Mouse (Mus musculus) hindbrain, embryonic 13.5 days (tissue): ENCODE measurements around the gene Gm9821. TPM values are rescaled to one million over a fixed set of nuclear protein-coding genes. Genes with fewer than 3 reads are reported as not detected.

Source experiments
- ATAC-seq: fragments of 200-750 bp; cut with Nextera tagmentation; 2 replicates; pipeline ENCODE4 v1.8.0; 2017; ENCODE audit warnings: moderate TSS enrichment; ENCODE audit not compliant: low FRiP score
- H3K27ac ChIP-seq: fragments of 300-500 bp; sonication (generic); 2 replicates; pipeline ENCODE4 v1.5.1; 2015; ENCODE audit warnings: inconsistent platforms, mild to moderate bottlenecking, moderate library complexity
- H3K27me3 ChIP-seq: fragments of 300-500 bp; sonication (generic); 2 replicates; pipeline ENCODE4 v1.6.1; 2015; ENCODE audit warnings: mild to moderate bottlenecking, inconsistent platforms
- H3K36me3 ChIP-seq: fragments of 300-500 bp; sonication (generic); 2 replicates; pipeline ENCODE4 v1.6.1; 2015; ENCODE audit warnings: mild to moderate bottlenecking, inconsistent platforms
- H3K4me1 ChIP-seq: fragments of 300-500 bp; sonication (generic); replicated peaks from 2 replicates; pipeline ENCODE4 v1.6.1; 2015; ENCODE audit warnings: inconsistent platforms
- H3K4me2 ChIP-seq: fragments of 300-500 bp; sonication (generic); 2 replicates; pipeline ENCODE4 v1.6.1; 2015; ENCODE audit warnings: inconsistent platforms, mild to moderate bottlenecking, moderate library complexity
- H3K4me3 ChIP-seq: fragments of 300-500 bp; sonication (generic); 2 replicates; pipeline ENCODE4 v1.5.1; 2015; ENCODE audit warnings: mild to moderate bottlenecking, inconsistent platforms
- H3K9ac ChIP-seq: fragments of 300-500 bp; sonication (generic); 2 replicates; pipeline ENCODE4 v1.6.1; 2015; ENCODE audit warnings: mild to moderate bottlenecking, inconsistent platforms
- H3K9me3 ChIP-seq: fragments of 300-500 bp; sonication (generic); 2 replicates; pipeline ENCODE4 v1.6.1; 2016; ENCODE audit warnings: inconsistent platforms
- WGBS: fragments of 180-500 bp; shearing (Covaris S2); methylation state at CpG from one replicate; pipeline ENCODE4 v1.1.7; 2015; 5-methylcytosine and 5-hydroxymethylcytosine counted together
- polyA plus RNA-seq: library from polyadenylated mRNA; unstranded; fragments of >200 nt; fragmentation: Nextera tagmentation; extraction: Ambion mirVana; gene quantifications from 2 replicates; pipeline ENCODE4 v1.2.1, GENCODE M21; 2015

Gm9821 gene
- polyA plus RNA-seq, 1 experiment from 2014 or later: 0.25 TPM

DNA sequence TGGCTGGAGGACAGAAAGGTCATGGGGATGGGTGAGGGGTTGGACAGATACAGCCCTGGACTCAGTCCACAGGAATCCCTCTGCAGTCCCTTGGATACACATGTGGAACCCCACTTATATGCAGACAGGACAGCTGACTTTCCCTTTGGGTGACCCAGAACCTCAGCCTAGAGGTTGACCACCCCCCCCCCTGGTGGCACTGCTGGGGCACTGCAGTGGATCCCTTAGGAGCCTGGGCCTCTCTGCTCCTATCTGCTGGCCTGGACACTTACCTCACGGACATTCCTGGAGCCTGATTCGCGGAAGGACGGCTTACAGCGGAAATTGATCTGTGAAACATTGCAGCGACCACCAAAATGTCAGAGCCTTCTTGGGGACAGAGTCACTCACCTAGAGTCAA, 3.1 kb upstream of the Gm9821 start:
- Histone ChIP-seq H3K27me3 (peaks cover 3% of the 10 kb centered on the region; the same call in 1 of the 2 replicates), H3K4me1 (peaks cover 22% of the 10 kb centered on the region), H3K9ac (no peak overlapping the region), H3K4me3 (no peak overlapping the region), H3K9me3 (no peaks in the 10 kb centered on the region), H3K4me2 (no peak overlapping the region), H3K27ac (no peak overlapping the region), H3K36me3 (peaks cover 40% of the 10 kb centered on the region)
- WGBS: 84% methylated on average over 6 of the region's 6 CpGs
- ATAC-seq: no peak

DNA sequence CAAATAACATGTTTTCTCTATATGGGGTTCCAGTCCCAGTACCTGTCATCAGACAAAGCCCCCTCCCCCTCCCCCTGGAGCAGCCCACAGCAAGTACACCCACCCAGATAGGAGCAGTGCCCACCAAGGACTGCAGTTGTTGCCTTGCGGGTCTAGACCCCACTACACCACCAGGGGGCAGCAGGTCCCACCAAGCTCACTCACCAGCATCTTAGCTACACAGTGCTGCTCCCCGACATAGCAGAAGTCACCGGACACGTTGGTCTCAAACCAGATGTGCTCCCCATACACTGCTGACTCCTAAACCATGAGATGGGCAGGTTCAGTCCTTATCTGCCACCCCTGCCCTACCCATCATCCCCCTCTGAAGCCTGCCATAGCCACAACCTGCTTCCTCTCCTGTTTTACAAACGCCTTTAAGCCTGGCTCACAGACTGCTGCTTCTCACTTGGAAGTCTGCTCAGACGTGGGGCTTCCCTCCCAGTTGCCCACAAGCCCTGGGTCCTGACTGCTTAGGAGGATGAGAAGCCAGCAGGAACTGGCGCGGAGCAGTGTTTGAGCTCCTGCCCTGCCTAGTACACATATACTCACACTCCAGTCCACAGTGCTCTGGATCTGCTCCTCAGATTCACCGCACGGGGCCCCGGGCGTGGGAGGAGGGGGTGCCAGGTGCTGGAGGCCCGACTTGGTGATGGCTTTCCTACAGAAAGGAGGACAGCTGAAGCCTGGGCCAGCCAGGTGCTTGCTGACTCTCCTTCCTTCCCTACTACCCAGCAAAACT, 1.1 kb upstream of the Gm9821 start:
- Histone ChIP-seq H3K4me2 (no peak overlapping the region), H3K4me1 (peaks cover 41% of the 10 kb centered on the region), H3K9me3 (no peaks in the 10 kb centered on the region), H3K27me3 (peaks cover 3% of the 10 kb centered on the region; the same call in 1 of the 2 replicates), H3K9ac (peak overlapping the region; percentile 14; the same call in 1 of the 2 replicates), H3K27ac (no peak overlapping the region), H3K36me3 (peaks cover 20% of the 10 kb centered on the region), H3K4me3 (no peak overlapping the region)
- peak; percentile 73 for ATAC-seq
- WGBS: 49% methylated on average over 13 of the region's 13 CpGs

DNA sequence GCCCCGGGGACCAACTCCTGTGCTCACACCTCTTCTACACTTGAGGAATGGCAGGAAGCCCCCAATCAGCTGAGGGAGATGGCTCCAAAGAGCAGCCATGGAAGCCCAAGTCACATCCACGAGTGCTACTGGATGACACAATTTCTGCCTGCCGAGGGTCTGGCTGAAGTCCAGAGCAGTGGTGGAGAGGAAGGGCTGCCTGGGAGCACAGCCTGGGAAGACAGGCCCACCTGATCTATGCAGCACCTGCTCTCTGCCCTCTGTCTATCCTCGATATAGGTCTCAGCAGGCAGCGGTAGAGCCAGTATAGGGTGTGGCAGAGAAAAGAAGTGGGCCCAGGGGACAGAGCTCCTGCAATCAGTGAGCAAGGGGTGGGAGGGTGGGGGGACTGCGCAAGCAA, 1.3 kb downstream of the Gm9821 start:
- ATAC-seq: no peak
- Histone ChIP-seq H3K36me3 (peaks cover 3% of the 10 kb centered on the region), H3K4me2 (no peak overlapping the region), H3K4me3 (no peak overlapping the region), H3K27ac (0 out of 2 replicates have a peak overlapping the region, but pooled peaks have one; percentile 18), H3K9ac (0 out of 2 replicates have a peak overlapping the region, but pooled peaks have one; percentile 24), H3K27me3 (peaks cover 3% of the 10 kb centered on the region; the same call in 1 of the 2 replicates), H3K4me1 (peaks cover 56% of the 10 kb centered on the region), H3K9me3 (no peaks in the 10 kb centered on the region)
- WGBS: 58% methylated on average over 6 of the region's 6 CpGs

DNA sequence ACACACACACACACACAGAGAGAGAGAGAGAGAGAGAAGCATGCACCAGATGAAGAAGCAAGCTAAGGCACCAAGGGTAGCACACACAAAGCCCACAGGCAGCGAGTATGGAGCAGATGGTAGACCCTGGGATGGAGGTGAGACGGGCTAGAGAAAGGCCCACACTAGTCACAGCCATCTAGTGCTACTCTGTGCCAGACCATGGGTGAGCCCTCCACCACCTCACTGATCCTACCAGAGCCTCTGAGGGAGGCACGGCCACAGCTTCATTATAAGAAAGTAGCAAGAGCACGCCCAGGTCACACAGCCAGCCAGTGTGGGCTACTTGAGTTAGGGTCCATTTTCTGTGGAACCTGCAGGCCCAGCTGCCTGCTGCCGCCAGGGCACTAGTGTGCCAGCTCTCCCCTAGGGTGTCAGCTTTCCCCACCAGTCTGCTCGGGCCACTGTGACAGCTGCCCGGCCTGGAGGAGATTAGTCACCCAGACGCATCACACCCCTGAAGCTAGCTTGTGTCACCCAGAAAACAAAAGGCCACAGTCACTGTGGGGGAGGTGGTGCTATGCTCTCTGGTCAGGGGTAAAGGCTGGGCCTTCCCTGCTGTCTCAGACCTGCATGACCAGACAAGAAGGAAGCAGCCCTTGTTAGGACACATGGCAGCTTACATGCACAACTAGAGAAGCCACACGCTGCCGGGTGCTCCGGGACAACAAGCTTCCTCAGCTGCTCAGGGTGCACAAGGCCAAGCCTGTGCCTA, 2.1 kb downstream of the Gm9821 start:
- no peak for ATAC-seq
- Histone ChIP-seq H3K27ac (peak overlapping the region; percentile 76), H3K27me3 (peaks cover 3% of the 10 kb centered on the region; the same call in 1 of the 2 replicates), H3K4me3 (no peak overlapping the region), H3K4me1 (peaks cover 56% of the 10 kb centered on the region), H3K4me2 (no peak overlapping the region), H3K9ac (peak overlapping the region; percentile 46; the same call in 1 of the 2 replicates), H3K9me3 (no peaks in the 10 kb centered on the region), H3K36me3 (no peaks in the 10 kb centered on the region)
- 51% methylated on average over 11 of the region's 11 CpGs for WGBS

DNA sequence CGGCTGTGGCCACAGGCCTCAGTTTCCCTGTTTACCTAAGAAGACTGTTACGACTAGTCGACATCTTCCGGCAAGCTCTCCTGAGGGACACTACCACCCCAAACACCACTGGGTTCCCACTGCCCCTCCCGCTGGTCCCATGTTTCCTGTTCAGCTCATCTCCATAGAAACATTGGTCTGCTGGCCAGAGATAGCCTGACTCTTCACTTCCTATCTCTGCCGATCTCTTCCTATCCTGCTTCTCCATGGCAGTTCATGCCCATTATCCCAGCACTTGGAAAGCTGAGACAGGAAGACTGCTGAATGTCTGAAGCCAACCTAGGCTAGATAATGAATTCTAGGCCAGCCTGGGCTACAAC, 2.6 kb downstream of the Gm9821 start:
- H3K9me3 ChIP-seq: no peaks in the 10 kb centered on the region
- peaks cover 56% of the 10 kb centered on the region for H3K4me1 ChIP-seq
- 76% methylated on average over 6 of the region's 6 CpGs for WGBS
- no peak overlapping the region for H3K4me2 ChIP-seq
- H3K4me3 ChIP-seq: no peak overlapping the region
- no peaks in the 10 kb centered on the region for H3K36me3 ChIP-seq
- H3K27me3 ChIP-seq: peaks cover 3% of the 10 kb centered on the region; the same call in 1 of the 2 replicates
- peak overlapping the region; percentile 76 for H3K27ac ChIP-seq
- ATAC-seq: no peak
- 0 out of 2 replicates have a peak overlapping the region, but pooled peaks have one; percentile 46 for H3K9ac ChIP-seq

DNA sequence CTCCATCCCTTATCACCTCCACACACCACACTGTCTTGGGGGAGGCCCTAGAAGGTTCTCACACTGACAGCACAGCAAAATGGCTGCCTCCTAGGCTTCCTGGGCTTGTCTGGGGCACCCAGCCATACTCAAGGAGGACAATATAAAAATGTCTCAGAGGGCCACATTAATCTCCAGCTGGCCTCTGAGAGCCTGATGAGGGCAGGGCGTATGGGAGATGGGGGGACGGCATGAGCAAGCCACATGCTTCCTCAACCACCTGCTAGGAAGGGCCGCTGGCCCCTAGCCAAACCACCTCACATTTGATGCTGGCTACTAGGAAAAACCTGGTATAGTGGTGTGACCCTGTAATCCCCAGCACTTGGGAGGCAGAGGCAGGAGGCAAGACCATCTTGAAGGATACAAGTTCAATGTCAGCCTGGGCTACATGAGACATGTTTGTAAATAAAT, 3.3 kb downstream of the Gm9821 start:
- no peak overlapping the region for H3K27ac ChIP-seq
- H3K9me3 ChIP-seq: no peaks in the 10 kb centered on the region
- H3K36me3 ChIP-seq: no peaks in the 10 kb centered on the region
- no peak overlapping the region for H3K4me3 ChIP-seq
- peaks cover 60% of the 10 kb centered on the region for H3K4me1 ChIP-seq
- H3K9ac ChIP-seq: no peak overlapping the region
- H3K27me3 ChIP-seq: peaks cover 3% of the 10 kb centered on the region; the same call in 1 of the 2 replicates
- ATAC-seq: no peak
- 67% methylated on average over 3 of the region's 3 CpGs for WGBS
- no peak overlapping the region for H3K4me2 ChIP-seq

DNA sequence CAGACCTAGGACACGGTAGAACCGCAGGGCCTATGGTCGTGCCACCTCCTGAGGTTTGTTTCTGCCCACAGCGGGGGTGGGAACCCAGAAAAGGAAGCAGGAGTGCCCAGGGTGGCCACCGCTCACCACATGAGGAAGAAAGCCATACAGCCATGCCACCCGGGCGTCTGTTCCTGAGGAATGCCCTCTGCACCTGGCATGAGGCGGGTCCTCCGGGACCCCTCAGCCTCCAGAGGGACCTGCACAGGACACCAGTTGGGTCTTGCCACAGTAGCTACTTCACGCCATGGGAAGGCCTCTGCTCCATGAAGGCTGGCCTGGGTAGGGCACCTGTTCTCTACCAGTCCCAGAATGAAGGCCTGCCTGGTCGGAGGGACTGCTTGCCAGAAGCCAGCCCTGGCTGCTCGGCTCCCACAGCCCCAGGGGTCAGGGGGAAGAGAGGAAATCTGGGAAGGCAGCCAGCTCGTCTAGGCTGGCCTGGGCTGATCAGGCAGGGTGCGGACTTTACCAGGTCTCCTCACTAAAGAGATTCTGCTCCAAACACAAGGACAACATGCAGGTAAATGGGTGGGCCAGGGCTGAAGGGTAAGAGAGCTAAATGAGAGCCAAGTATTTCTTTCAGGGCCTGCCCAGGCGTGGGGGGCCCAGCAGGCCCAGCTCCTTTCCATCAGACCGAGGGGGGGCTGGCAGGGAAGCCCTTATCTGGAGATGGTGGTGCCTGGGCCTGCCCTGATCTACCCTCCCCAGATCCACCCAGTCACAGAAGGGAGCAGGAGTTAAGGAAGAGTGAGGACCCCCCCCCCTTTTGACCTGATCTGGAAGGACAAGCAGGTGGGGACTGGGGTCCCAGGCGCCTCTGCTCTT, 4.1 kb downstream of the Gm9821 start:
- Histone ChIP-seq H3K9ac (peak overlapping the region; percentile 63), H3K4me1 (peaks cover 66% of the 10 kb centered on the region), H3K27ac (peak overlapping the region; percentile 73), H3K36me3 (no peaks in the 10 kb centered on the region), H3K4me2 (peak overlapping the region; percentile 41), H3K9me3 (no peaks in the 10 kb centered on the region), H3K27me3 (peaks cover 3% of the 10 kb centered on the region; the same call in 1 of the 2 replicates), H3K4me3 (no peak overlapping the region; the same call in 1 of the 2 replicates)
- 71% methylated on average over 17 of the region's 17 CpGs for WGBS
- peak; percentile 22 for ATAC-seq

DNA sequence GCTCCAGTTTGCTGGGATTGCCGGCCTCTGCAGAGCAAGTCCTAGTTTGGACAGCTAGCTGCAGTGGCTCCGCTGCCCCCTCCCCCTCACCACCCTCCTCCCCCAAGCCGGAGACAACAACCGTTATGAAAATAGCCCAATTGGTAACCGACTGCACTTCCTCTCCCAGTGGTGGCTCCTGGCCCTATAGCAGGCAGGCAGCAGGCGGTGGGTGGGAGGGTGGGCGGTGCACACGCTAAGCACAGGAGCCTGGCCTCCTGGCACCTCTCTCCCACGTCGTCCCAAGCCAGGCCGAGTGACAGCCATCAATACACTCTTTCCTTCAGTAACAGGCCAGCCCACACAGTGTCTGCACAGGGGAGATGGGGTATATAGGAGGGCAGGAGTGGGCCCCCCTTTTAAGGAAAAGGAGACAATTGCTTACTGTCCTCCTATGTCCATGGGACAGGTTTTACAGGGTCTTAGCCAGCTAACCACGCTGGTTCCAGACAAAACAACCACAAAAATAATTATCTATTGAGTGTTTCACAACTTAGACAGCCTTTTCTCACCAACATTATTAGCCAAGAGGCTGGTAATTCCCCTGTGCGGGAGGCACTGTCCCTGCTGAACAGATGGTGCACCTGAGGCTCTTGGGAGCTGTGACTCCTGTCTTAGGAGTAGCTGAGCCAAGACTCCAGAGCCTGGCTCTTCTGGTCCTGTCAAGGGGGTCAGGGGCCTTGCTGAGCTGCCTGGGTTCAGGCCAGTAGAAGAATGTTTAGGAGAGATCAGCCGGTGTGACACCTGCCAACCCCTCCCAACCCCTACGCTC, 5.0 kb downstream of the Gm9821 start:
- Histone ChIP-seq H3K27ac (peak overlapping the region; percentile 73), H3K9me3 (no peaks in the 10 kb centered on the region), H3K4me2 (peak overlapping the region; percentile 41), H3K4me1 (peaks cover 70% of the 10 kb centered on the region), H3K36me3 (no peaks in the 10 kb centered on the region), H3K27me3 (no peaks in the 10 kb centered on the region), H3K9ac (peak overlapping the region; percentile 63), H3K4me3 (no peak overlapping the region; the same call in 1 of the 2 replicates)
- WGBS: 17% methylated on average over 15 of the region's 15 CpGs
- peak; percentile 18 for ATAC-seq

DNA sequence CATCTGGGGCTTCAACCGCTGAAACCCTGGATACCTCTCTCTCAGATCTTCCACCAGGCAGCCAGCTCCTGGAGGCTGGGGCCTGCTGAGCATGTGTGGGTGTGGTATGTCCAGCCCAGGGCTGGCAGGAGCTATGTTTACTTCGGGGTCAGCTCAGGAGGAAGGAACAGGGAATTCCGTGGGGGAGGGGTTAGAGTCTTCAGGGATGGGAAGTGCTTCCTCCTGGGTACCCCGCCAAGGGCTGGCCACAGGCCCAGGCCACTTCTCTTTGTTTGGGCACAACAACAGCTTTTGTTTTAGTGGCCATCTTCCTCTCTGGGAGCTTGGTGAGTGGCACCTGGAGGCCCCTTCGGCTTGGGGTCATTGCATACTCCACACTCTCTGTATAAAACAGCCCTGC, 8.3 kb downstream of the Gm9821 start:
- 27% methylated on average over 5 of the region's 5 CpGs for WGBS

DNA sequence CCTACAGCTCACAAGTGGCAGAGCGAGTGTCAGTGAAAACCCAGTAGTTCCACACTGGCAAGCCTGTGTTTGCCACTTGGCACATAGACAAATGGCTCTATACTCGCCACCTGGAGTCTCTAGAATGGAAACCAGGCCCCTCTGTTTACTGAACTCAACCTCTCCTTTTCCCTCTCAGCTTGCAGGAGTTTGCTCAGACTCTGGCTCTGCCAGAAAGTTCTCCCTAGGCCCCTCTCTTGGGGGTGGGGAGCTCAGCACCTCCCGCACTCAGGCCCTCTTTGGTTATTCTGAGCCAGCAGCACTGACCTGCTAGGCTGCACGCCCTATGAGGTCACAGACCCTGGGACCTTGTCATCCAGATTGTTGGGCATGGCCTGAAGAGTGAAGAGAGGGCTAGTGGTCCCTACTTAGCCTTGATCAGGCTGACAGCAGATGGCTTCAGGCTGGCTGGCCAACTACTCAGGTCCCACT, 9.7 kb downstream of the Gm9821 start:
- Histone ChIP-seq H3K9me3 (no peaks in the 10 kb centered on the region), H3K9ac (no peak overlapping the region), H3K4me3 (no peak overlapping the region), H3K27me3 (no peaks in the 10 kb centered on the region), H3K36me3 (no peaks in the 10 kb centered on the region), H3K27ac (0 out of 2 replicates have a peak overlapping the region, but pooled peaks have one; percentile 8), H3K4me1 (peaks cover 59% of the 10 kb centered on the region), H3K4me2 (no peak overlapping the region)
- ATAC-seq: no peak
- WGBS: 83% methylated on average over 4 of the region's 4 CpGs

More for the DNA sequence above, 8.3 kb downstream of the Gm9821 start:
- Histone ChIP-seq H3K9ac (no peak overlapping the region), H3K4me2 (no peak overlapping the region), H3K36me3 (no peaks in the 10 kb centered on the region), H3K9me3 (no peaks in the 10 kb centered on the region), H3K27ac (peak overlapping the region; percentile 52), H3K4me1 (peaks cover 59% of the 10 kb centered on the region), H3K4me3 (no peak overlapping the region), H3K27me3 (no peaks in the 10 kb centered on the region)
- ATAC-seq: no peak

DNA sequence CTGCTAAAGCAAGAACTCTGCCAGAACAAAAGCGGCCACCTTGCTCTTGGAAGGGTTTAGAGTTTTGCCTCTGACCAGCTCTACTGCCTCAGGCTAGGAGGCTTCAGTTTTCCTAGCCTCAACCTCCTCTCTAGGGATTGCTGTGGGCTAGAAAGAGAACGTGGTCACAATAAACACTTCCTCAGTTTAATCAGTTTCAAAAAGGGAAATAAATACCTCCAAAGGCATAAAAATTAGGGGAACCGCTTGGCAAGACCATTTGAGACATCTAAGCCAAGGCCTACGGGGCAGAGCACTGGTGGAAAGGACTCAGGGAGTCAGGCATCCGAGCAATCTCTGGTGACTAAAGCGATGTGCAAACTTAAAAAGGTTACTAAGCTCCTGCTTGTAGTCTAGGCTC, 10.4 kb downstream of the Gm9821 start:
- Histone ChIP-seq H3K9me3 (no peaks in the 10 kb centered on the region), H3K27me3 (no peaks in the 10 kb centered on the region), H3K36me3 (no peaks in the 10 kb centered on the region), H3K9ac (no peak overlapping the region), H3K4me3 (no peak overlapping the region), H3K4me1 (peaks cover 59% of the 10 kb centered on the region), H3K4me2 (no peak overlapping the region), H3K27ac (no peak overlapping the region)
- ATAC-seq: no peak
- WGBS: 85% methylated on average over 6 of the region's 6 CpGs
